Mouse (Mus musculus): ENCODE results near the gene Lrrc31.

Gene Lrrc31

GRCm38 (mm10) chr3:30699711-30700505, at the start of gene Lrrc31:
Lrrc31 (minus strand) TSS chr3:30699843.
- peak in 1 of 2 experiments; percentile 58 for DNase-seq

GRCm38 (mm10) chr3:30748316-30748715, 48.7 kb upstream of the Lrrc31 start:
- no peak for DNase-seq

- no peak for DNase-seq
Observed at GRCm38 (mm10) chr3:30746006-30746405, 46.4 kb upstream of the Lrrc31 start, which contains the start of gene Samd7. Samd7 (plus strand) TSS chr3:30746293.

- no peak for DNase-seq
Observed at GRCm38 (mm10) chr3:30742891-30743290, 43.2 kb upstream of the Lrrc31 start.

GRCm38 (mm10) chr3:30741306-30741705, 41.7 kb upstream of the Lrrc31 start:
- peak; percentile 84 to 90 for DNase-seq

GRCm38 (mm10) chr3:30736809-30737208, 37.2 kb upstream of the Lrrc31 start:
- no peak for DNase-seq

GRCm38 (mm10) chr3:30729046-30729445, 29.4 kb upstream of the Lrrc31 start:
- DNase-seq, result no peak

GRCm38 (mm10) chr3:30727209-30727608, 27.6 kb upstream of the Lrrc31 start:
- DNase-seq, result no peak

GRCm38 (mm10) chr3:30725514-30725913, 25.9 kb upstream of the Lrrc31 start:
- DNase-seq, result peak; percentile 40 to 47

- peak in 1 of 2 experiments; percentile 21 for DNase-seq
Observed at GRCm38 (mm10) chr3:30724848-30725465, 25.3 kb upstream of the Lrrc31 start.

GRCm38 (mm10) chr3:30724105-30724824, 24.6 kb upstream of the Lrrc31 start:
- DNase-seq, result no peak

GRCm38 (mm10) chr3:30723179-30723578, 23.5 kb upstream of the Lrrc31 start:
- no peak for DNase-seq

- DNase-seq, result no peak
Observed at GRCm38 (mm10) chr3:30722461-30722860, 22.8 kb upstream of the Lrrc31 start.

- DNase-seq, result no peak
Observed at GRCm38 (mm10) chr3:30722036-30722435, 22.4 kb upstream of the Lrrc31 start.

- no peak for DNase-seq
Observed at GRCm38 (mm10) chr3:30718649-30719048, 19.0 kb upstream of the Lrrc31 start.

- DNase-seq, result peak; percentile 27 to 52
Observed at GRCm38 (mm10) chr3:30713334-30713733, 13.7 kb upstream of the Lrrc31 start.

GRCm38 (mm10) chr3:30710191-30710590, 10.5 kb upstream of the Lrrc31 start:
- peak; percentile 39 to 55 for DNase-seq

GRCm38 (mm10) chr3:30706614-30707276, 7.1 kb upstream of the Lrrc31 start:
- DNase-seq, result no peak

GRCm38 (mm10) chr3:30705977-30706376, 6.3 kb upstream of the Lrrc31 start:
- no peak for DNase-seq

GRCm38 (mm10) chr3:30697891-30698290, 1.8 kb downstream of the Lrrc31 start:
- no peak for DNase-seq

- peak; percentile 79 to 87 for DNase-seq
Observed at GRCm38 (mm10) chr3:30696346-30696745, 3.3 kb downstream of the Lrrc31 start.

GRCm38 (mm10) chr3:30695661-30696060, 4.0 kb downstream of the Lrrc31 start:
- no peak for DNase-seq

- no peak for DNase-seq
Observed at GRCm38 (mm10) chr3:30690976-30691375, 8.7 kb downstream of the Lrrc31 start.

All from kidney, postnatal 25 days (tissue).